Mouse (Mus musculus) layer of hippocampus, adult 9-10 months (tissue): Measurements from ENCODE around the gene 2310030G06Rik.
A peak's percentile ranks its signal among the peaks of the same experiment; 100 is the strongest.

Experiments used
- DNase-seq: peaks from one replicate; pipeline ENCODE4 v3.0.0; 2022; ENCODE audit warnings: low spot score

2310030G06Rik gene

DNA sequence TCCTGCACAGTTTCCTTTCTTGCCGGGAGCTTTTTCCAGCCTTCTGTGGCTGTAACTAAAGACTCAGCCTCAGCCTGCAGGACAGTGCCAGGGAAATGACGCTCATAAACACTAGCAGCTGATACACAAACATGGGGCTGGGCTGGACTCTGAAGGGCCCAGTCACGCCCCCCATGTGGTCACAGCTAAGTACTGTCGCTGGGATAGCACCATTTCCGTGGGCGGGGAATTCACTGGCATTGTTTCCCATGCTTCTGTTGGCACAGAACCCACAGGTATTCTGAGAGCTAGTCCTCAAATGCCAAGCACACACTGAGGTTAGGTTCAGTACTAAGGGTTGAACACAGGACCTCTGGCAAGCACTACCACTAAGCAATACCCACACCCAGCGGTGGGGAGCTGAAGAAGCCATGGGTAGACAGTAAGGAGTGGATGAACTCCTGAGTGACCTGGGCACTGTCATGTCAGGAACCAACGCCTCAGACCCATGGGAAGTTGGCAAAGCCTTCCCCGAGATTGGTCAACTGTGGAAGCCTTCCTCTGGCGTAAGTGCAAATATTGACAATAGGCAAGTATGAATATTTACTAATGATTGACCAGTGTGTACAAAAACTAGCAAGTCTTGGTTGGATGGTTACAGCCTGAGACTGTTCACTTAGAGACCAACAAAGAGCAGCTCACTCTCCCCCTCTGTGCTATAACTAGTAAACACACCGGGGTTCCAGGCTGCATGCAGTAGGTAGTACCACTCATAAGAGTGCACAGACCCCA is 45.2 kb downstream of the 2310030G06Rik start:
- DNase-seq = no peak

DNA sequence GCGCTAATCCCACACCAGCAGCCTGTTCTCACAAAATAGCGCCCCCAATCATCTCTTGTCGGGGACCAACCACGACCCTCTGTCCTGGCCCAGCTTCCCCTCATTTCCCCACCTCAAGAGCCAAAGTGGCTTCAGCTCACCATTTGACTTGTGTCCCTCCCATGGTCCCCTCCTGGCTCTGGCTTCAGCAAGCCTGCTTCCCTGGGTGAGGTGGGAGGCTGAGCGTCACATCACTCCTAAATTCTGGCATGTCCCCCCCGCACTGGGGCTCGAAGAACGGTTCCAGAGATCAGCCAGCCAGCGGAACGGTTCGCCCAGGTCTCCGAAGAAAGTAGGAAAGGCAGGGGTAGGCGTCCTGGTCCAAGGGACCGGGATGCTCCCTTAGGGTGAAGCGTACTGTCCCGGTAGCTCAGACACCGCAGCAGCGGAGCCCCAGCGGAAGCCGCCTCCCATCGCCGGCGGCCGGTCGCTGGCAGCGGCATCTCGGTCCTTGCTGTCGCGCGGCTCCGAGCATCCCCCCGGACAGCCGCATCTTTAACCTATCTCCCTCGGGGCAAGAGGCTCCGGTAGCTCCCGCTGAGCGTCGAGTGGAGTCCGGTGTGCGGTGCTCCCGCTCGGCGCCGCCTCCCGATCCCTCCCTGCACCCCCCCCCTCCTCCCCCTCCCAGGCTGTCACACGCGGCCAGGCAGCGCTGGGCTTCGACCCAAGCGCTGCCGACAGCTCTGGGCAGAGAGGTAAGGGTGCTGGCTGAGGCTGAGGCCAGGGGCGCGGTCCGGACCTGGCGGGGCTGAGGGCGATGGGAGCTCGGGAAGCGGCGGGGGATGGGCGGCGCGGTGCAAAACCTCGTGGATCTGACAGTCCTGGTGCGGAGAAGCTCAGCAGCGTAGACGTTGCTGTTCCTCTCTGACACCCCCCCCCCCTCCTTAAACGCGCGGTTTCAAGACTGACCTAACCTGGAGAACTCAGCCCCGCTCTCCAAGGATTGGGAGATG is 47.6 kb downstream of the 2310030G06Rik start:
- DNase-seq = no peak

DNA sequence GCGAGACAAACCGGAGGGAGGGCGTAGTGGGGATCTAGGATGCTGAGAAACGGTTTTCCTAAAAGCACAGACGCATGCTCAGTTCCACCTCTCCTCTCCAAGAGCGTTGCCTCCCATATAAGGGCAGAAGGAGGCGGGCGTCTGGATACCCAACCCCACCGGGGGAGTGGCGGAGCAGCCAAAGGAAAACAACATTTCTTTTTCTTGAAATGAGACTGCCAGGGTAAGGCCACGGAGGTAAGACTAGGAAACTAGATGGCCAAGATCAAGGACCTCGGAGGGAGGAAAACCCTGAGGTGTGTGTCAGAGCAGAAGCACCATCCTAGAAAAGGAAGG is 48.7 kb downstream of the 2310030G06Rik start:
- peak; percentile 67 for DNase-seq

DNA sequence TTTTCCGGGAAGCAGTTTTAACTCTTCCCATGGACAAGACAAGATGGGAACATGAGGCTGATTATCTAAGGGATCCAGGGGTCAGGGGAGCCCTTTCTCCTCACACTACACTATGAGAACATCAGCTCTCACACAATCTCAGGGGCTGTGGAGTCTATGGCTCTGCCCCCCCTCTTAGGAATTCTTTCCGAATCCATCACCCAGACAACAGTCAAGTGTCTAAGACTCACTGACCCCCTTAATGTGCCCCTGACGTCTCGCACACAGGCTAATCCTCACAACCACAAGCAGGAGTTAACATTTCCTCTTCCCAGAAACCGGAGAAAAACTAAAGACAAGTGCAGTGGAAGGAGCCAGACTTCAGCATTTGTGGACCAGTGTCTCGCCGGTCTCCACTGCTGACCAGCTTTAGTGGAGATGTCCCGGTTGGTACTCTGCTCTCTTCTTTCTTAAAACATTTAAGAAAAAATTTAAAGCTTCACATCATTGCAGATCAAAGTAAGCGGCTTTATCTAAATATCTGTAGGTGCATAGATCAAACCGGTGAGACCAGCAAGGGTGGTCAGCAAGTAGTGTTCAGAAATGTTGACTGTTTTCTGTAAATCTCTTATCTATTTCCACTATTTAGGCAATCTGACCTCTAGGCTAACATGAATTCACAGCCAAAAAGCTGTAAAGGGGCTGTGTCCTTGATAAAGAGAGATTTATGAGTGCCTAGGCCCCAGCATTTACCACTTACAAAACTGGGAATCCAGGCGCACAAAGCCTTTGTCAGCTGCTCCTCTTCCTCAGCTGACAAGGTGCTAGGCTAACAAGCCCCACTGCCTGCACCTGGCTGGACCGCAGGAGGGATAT is 49.3 kb downstream of the 2310030G06Rik start:
- DNase-seq = no peak

DNA sequence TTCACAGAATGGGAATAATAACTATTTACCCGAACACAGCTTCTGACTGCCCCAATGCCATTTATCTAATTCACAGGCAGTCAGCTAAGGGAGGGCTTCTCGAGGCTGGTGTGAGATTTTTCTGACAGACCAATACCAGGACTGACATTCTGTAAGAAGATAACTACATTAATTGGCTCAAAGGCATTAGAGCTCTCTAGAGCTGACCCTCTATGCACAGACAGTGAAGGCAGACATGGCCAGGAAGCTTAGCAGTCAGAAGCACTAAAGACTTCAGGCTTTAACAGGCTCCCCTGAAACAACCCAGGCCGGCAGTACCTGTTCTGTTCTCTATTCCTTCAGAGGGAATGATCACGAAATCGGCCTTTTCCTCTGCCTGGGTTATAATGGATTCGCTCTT is 51.2 kb downstream of the 2310030G06Rik start:
- no peak for DNase-seq

DNA sequence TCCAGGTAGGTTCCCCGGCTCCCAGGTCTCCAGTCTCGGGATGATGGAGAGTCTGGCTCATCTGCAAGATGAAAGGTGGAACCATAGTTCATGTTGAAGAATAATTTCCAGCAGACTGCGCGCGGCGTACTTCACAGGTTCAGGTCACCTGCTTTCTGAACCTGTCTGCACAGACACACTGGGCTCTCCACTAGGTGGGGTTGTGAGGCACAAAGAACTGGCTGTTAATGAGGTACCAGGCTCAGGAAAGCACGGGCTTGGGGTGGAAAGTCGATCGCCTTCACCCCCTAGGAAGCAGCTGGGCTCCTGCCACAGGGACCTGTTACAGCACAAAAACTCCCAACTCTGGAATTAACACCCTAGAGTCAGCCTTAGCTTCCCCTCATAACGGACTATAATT is 52.7 kb downstream of the 2310030G06Rik start:
- DNase-seq = no peak

DNA sequence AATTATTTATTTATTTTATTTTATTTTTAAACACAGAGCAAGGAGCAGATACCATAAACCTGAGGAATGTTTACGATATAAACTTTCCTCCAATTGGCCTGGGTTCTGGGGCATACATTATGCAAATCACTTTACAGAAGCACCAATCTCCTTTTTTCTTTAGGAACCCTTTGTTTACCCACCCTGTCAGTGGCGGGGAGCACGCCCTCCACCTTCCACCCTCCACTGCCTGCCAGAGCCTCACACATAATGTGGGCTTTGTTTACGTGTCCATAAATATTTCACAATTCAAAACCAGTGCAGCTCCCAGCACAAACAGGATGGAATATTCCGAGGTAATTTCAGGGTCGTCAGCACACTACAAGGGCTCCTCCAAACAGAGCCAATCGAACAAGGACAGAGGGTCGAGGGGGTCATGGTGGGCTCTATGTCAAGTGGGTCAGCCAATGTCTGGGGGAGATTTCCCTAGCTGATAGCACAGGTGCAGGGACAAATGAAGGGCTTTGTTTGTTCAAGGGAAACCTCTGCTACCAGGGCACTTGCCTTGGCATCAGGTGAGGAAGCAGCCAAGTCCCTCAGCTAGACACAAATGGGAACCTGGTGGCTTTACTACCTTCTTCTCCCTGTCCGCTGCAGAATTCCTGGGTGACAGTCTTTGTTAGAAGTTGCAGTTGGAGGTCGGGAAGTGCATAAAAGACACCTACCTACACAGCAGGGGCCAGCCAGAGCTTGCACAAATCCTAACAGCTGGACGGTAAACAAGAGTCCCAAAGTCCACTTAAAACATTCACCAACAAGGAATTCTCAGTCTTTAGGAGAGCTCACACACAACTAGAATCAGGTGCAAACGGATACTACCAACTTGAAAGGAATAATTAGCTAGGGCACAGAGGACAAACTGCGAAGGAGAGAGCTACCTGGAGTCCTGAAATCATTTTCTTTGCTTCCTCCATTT is 53.4 kb downstream of the 2310030G06Rik start:
- DNase-seq = no peak
